Mouse (Mus musculus) MEL (cell line): ENCODE data around the gene Cckar.

Experiments
- CHD1 ChIP-seq: IDR thresholded peaks from 2 replicates; pipeline ENCODE4 v1.6.1; 2012; ENCODE audit warnings: low read depth, mild to moderate bottlenecking, inconsistent platforms, low read length, improper control_type of control experiment
- CHD2 ChIP-seq: IDR thresholded peaks from 2 replicates; pipeline ENCODE4 v1.6.1; 2011; ENCODE audit warnings: low read length, improper control_type of control experiment
- CTCF ChIP-seq, 3 experiments: IDR thresholded peaks in 2 of 3; conservative IDR thresholded peaks in 1 of 3; 2 replicates each; pipeline ENCODE4 v1.5.1; 2011 to 2012; ENCODE audit warnings: low read length in 3 of 3, low read depth in 2 of 3, mild to moderate bottlenecking in 2 of 3, improper control_type of control experiment in 1 of 3, inconsistent platforms in 1 of 3, mixed read lengths in 1 of 3, moderate library complexity in 1 of 3; ENCODE audit not compliant: control insufficient read depth in 1 of 3, insufficient read depth in 1 of 3, poor library complexity in 1 of 3, severe bottlenecking in 1 of 3
- GATA1 ChIP-seq: IDR thresholded peaks from 2 replicates; pipeline ENCODE4 v1.6.1; 2011; ENCODE audit warnings: low read depth, low read length, improper control_type of control experiment
- HCFC1 ChIP-seq: IDR thresholded peaks from 2 replicates; pipeline ENCODE4 v1.6.1; 2012; ENCODE audit warnings: low read depth, mild to moderate bottlenecking, inconsistent platforms, low read length, improper control_type of control experiment, moderate library complexity
- KAT2A ChIP-seq: conservative IDR thresholded peaks from 2 replicates; pipeline ENCODE4 v1.6.1; 2012; ENCODE audit warnings: low read depth, low read length, improper control_type of control experiment, inconsistent platforms
- MAFK ChIP-seq: IDR thresholded peaks from 2 replicates; pipeline ENCODE4 v1.6.1; 2011; ENCODE audit warnings: low read depth, mild to moderate bottlenecking, low read length, improper control_type of control experiment, borderline replicate concordance
- MAX ChIP-seq: IDR thresholded peaks from 2 replicates; pipeline ENCODE4 v1.6.1; 2011; ENCODE audit warnings: low read length, improper control_type of control experiment
- MAZ ChIP-seq: IDR thresholded peaks from 2 replicates; pipeline ENCODE4 v1.6.1; 2012; ENCODE audit warnings: low read depth, mild to moderate bottlenecking, inconsistent platforms, low read length, improper control_type of control experiment
- POLR2AphosphoS2 ChIP-seq: IDR thresholded peaks from 2 replicates; pipeline ENCODE4 v1.6.1; 2011; ENCODE audit warnings: low read length, improper control_type of control experiment
- SIN3A ChIP-seq: IDR thresholded peaks from 2 replicates; pipeline ENCODE4 v1.6.1; 2012; ENCODE audit warnings: low read length, improper control_type of control experiment, inconsistent platforms
- USF1 ChIP-seq: IDR thresholded peaks from 2 replicates; pipeline ENCODE4 v1.6.1; 2014; ENCODE audit warnings: low read depth, mild to moderate bottlenecking, inconsistent platforms, low read length, improper control_type of control experiment, moderate library complexity

GRCm38 (mm10) chr5:53684417-53684816 lies 23.1 kb downstream of the Cckar start:
- TF ChIP-seq HCFC1 (no peak), KAT2A (no peak), MAZ (no peak), MAX (no peak), CTCF (IDR thresholded peaks at IDR 0.05 in 2 of 3, conservative IDR thresholded peaks at IDR 0.05 in 1 of 3; ENCODE audit: control insufficient read depth in 1 of 3, insufficient read depth in 1 of 3, low read depth in 2 of 3, low read length in 3 of 3, poor library complexity in 1 of 3, severe bottlenecking in 1 of 3) (no peak), USF1 (no peak), MAFK (no peak), GATA1 (no peak), POLR2AphosphoS2 (no peak), CHD1 (no peak), CHD2 (no peak), SIN3A (no peak)
